Mouse (Mus musculus): ENCODE measurements around the gene Zbtb41.
"Not testable (repeated sequence)": the region's sequence is repeated elsewhere in the genome, so short reads cannot be mapped to it uniquely, and the experiment has no call there.

Zbtb41 gene

DNA sequence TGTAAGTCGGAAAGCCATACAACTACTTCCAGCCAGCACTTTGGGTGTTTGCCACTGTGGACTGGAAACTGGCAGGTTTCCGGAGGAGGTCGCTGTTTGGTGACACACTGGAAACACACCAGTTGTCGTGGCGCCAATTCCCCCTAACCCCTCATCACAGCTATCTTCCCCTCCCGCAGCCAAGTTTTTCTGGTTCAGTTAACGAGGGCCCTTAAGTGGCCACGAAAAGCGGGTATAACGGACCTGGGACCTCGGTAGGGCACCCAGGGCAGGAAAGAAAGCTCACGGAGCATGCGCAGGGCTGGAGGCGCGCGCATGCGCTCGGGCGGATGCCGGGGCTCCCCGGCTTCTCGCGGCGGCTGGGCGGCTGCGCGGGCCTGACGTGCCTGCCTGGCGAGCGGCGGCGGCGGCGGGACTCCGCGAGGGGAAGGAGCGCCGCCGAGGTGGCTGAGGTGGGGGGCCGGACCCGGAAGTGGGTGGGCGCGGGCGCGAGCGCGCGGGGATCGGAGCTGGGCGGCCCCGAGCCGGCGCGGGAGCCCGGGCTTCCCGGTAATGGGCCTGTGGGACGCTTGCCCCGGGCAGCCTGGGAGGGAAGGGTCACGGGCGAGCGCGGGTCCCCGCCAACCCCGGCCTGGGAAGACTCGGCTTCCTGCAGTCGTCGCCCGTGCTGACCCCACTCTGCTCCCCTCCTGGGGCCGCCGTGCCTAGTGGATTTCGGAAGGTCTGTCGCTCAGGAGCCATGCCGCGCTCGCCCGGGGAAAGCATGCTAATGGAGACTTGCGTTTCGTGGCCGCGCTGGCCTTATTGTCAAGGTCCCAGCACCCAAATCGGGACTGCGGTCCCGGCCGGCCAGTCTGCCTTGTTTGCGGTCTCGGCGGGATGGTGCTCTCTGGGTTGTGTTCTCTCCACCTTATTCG, at the start of gene Zbtb41:
TSS of gene Zbtb41 (plus strand) at position 414 of the 917 bp plus-strand sequence.
- DNase-seq (ENCODE audit: low spot score), result peak; percentile 39

DNA sequence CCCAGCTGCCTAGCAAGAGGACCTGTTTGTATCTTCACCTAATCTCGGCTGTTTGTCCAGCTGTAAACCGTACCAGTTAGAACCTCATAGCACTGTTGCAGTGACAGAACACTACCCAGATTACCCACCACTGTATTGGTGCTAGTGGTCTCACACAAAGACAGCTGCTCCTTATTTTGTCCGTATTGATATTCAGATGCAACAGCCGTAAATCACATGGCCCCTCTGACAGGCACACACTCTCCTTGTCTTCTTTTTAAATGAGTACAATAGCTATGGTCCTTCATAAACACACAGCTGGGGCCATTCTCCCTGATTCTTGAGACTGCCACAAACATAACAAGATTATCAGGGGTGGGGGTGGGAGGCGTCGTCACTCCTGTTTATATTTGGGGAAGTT, 46.2 kb upstream of the Zbtb41 start:
- DNase-seq (ENCODE audit: low spot score), result no peak

DNA sequence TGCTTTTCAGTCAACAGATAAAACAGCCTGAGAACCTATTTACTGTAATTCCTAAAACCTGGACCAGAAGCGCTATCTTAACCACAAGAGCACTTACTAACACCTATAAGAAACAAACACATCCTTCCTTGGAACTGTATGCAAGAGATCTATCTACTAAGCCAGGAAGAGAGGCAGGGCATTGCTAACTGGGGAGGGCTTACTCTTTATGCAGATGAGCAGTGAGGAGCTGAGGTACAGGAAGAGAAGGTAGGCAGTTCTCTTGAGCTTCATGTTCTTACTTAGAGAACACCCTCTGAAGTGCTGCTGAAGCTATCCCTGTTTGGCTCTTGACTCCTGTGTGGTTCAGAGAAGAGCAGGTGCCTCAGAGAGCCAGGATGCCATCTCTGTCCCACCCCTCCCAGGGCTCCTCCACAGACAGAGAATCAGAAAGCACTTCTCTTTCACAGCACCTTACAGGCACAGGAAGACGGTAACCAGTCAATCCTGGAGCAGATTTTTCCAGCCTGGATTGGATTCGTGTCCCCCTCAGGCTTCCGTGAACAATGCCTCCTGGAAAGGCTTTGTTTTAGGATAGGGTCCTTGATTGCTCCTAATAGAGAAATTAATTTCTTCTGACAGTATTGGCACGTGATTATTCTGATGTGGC, 45.3 kb upstream of the Zbtb41 start, which contains the start of gene Crb1:
TSS of gene Crb1 (minus strand) at position 463 of the 649 bp plus-strand sequence.
- DNase-seq (ENCODE audit: low spot score), result no peak

DNA sequence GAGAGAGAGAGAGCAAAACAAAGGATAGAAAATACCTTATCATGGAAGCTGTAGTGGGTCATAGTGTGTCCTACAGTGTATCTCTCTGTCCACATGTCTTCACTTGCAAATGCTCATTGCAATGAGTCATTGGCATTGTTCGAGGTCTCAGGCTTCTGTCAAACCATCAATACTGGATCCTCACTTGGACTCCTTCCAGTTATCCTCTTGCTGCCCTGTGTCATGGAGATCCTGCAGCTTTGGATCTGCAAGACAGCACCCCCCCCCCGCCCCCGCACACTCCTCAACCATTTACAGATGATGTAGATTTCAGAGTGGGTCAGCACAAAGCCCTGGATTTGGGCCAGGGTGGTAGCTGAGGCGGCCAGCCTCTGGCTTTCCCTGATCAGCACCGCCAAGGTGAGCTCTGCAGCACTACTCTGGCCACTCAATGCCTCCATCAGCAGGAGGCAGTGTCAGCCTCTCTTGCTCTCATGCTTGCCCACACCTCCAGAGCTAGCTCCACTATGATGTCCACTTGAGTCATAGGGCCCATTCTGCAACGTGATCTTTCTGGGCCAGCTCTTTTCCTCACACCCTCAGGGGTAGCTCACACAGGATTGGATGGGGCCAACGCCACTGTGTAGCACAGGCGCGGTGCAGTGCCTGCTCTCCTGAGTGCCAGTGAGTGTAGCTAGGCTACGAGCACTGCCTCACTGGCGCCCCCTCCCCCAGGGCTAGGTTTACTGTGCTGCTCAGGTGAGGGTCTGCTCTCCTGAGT, 43.0 kb upstream of the Zbtb41 start:
- no peak for DNase-seq (ENCODE audit: low spot score)

DNA sequence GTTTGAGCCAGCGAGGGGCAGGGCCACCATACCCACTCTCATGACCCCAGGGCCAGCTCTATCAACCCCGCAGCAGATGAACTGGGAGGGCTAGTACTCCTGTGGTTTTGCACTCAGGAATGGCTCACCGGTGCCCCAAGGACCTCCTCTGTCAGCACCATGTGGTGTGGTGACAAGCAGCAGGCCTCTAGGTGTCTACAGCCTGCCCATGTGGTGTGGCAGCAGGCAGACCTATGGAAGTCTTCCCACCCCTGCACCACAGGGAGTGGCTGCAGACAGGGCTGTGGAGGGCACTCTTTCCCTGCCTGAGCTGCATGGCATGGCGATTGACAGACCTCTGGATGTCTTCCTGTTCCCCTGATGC, 42.5 kb upstream of the Zbtb41 start:
- DNase-seq (ENCODE audit: low spot score), result no peak

DNA sequence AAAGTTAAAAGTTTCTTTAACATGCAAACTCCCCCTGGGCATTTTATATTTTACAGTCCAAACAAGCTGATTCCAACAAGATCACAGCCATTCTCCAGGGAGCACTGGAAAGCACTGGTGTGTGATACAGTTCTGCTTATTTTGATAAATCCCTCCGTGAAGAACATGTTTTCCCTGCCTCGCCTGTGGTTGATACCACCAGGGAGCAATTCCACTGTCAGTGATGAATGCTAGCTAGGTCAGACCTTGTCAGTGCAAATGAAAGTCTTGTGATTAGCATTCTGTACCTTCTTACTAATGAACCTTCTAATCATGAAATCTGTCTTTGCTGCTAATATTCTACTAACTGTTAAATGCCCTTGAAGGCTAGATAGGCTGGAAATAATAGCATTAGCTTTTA, 30.3 kb upstream of the Zbtb41 start:
- no peak for DNase-seq (ENCODE audit: low spot score)

DNA sequence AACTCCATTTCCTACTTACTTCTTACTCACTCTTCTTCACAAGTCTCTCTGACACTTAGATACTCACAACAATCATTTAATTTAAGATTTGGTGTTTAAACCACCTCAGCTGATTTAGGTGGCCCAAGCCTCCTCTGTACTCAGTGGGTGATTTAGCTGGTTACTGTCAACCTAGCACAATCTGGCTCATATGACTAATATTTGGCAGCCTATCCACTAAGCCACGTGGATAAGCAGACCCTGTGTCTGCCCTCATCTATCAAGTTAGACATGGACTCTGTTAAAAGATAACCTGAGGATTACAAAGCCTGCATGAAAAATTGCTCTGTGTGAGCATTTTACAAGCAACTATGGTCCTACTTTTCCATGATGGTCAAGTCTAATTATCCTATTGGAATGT, 25.5 kb upstream of the Zbtb41 start:
- DNase-seq (ENCODE audit: low spot score), result no peak

DNA sequence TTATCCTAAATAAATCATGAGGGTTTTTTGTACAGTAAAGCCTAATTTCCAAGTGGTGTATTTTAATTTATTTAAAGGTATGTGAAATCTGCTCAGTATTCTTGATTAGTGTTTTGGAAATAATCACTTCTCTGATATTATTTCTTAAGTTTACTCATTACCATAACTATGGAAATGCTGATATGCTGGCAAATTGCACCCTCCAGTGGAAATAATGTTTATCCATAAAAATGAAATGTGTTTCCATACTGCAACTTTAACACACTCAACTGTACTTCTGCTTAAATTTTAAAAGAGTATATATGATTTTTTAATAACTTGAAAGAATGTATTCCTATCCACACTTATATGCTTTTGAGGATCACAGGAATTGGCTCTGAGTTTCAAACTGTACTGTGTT, 16.3 kb upstream of the Zbtb41 start:
- no peak for DNase-seq (ENCODE audit: low spot score)

DNA sequence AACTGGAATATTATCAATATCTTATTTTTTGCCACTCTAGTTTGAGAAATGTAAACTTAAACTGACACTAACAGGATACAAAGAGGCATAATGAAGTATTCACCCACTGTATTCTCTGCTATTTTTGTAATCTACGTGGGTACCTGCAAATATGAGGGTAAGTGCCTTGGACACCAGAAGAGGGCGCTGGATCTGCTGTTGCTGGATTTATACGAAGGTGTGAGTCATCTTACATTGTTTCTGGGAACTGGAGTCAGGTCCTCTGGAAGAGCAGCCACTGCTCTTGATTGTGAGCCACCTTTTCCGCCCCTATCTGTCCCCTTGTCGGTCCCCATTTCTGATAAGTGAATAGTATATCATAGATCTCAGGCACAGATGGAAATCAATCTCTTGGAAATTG, 14.4 kb upstream of the Zbtb41 start:
- no peak for DNase-seq (ENCODE audit: low spot score)

DNA sequence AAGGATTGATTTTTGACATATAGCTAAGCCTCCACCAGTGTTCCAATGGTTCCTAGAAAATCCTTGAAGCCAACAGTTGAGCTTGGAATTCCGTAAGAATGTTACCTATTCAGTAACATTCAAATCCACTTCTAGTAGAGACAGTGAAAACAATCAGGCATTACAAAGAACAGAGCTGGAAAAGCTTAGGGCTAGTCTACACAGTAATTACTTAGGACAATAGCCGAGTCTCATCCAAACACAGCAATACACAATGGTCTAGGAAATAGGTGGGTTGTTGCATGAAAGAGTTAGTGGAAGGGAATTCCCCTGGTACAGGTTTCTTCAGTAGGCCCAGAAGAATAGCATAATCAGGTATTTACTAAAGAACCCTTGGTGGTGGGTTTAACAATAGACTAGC, 9.7 kb upstream of the Zbtb41 start:
- not testable (repeated sequence) for DNase-seq (ENCODE audit: low spot score)

DNA sequence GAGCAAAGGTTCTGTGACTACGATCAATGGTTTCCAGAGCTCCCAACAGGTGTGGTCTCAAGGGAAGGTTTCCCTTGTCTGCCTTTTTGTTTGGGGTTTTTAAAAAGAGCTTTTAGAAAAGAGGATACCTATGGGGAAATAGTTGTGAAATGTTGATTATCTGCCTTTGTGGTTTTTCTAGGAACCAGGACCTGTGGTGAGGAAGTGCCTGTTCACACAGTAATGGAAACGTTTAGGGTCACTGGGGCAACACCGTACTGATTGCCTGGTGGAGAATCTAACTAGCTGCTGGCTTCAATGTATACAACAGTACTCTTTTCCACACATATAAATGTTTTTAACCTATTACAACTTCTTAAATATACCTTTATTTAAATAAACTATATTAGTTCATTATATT, 8.6 kb upstream of the Zbtb41 start:
- DNase-seq (ENCODE audit: low spot score), result no peak

DNA sequence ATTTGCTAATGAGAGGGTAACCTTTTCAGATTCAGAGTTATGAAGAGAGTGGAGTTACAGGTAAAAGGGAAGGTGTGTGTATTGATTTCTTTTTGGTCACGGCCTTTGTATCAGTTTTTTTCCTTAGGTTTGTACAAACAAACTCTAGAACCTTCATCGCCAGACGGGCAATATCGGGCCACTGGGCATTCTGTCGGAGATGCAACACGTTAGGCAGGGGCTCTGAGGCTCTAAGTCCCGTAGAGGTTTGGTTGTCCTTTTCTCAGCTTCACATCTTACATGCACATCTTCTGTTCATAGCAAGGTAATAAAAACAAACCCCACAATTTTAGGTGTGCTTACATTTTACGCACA, 590 bp upstream of the Zbtb41 start:
- DNase-seq (ENCODE audit: low spot score), result no peak

DNA sequence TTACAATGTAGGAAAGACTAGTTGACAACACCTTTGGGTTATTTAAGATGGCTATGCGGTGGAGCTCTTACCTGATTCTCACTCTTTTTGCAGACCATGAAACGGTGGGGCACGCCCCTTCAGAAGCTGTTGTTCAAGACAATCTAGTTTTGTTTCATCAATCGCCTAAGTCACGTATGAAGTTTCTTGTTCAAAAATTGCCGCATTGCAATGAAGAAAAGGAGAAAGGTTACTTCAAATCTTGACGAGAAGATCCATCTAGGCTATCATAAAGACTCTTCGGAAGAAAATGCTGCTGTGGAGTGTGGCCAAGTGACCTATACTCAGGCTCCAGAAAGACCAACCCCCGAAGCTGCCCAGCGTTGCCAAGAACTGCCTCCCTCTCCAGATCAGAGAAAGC, 853 bp downstream of the Zbtb41 start:
- DNase-seq (ENCODE audit: low spot score), result no peak

DNA sequence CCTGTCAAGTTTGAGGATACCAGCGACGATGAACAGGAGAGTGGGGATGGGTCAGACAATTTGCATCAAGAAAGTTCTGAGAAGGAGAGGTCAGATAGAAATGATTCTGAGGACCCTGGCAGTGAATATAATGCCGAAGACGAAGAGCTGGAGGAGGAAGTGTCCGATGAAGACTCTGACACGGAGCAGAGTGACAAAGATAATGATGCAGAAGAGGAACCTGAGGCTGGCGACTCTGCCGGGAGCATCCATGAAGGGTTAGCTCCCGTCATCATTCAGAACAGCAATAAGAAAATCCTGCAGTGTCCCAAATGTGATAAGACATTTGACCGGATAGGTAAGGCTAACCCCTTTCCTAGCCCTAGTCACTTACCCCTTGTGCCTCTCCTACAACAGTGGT, 1.8 kb downstream of the Zbtb41 start:
- no peak for DNase-seq (ENCODE audit: low spot score)

DNA sequence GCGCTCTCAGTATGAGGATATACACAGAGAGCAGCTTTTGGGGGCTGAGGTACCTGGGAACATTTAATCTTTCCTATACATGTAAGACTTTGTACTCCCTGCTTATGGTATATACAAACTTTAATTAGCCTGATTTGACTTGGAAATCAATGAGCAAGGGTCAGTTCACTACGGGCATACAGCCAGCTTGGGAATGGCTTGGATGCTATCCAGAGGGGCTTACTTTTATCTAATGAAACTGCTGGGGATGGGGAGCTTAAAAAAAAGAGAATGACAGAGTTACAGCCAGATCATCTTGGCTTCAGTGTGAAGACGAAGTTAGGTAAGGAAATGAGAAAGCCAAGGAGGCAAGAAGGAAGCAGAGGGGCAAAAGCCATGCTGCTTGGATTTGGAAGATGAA, 2.9 kb downstream of the Zbtb41 start:
- DNase-seq (ENCODE audit: low spot score), result no peak

DNA sequence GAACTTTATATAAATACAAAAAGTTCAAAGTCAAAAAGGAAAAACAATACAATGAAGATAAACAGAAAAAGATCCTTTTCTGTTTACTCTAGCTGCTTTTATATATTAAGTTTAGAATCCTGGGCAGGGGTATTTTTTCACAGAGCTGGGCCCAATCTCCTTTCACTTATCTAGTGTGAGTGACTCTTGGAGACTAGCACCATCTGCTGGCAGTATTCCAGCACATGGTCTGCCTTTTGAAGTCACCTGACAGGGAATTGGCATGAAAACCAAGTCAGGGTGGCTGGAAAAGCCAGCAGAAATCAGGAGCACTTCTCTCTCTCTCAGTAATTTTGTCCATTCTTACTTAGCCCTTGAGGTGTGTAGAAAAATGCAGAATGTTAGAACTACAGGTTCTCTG, 16.3 kb downstream of the Zbtb41 start:
- DNase-seq (ENCODE audit: low spot score), result no peak

DNA sequence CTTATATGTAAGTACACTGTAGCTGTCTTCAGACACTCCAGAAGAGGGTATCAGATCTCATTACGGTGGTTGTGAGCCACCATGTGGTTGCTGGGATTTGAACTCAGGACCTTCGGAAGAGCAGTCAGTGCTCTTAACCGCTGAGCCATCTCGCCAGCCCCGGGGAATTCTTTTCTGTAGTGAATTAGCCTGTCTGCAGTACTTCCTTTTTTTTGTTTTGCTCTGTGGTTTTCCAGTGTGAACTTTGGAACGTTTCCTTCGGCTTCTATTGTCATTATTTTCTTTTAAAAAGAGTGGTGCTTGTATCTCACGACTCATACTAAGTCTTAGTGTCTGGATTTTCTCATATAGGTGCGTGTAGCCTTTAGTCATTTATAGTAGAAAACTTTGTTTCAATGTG, 21.0 kb downstream of the Zbtb41 start:
- not testable (repeated sequence) for DNase-seq (ENCODE audit: low spot score)

DNA sequence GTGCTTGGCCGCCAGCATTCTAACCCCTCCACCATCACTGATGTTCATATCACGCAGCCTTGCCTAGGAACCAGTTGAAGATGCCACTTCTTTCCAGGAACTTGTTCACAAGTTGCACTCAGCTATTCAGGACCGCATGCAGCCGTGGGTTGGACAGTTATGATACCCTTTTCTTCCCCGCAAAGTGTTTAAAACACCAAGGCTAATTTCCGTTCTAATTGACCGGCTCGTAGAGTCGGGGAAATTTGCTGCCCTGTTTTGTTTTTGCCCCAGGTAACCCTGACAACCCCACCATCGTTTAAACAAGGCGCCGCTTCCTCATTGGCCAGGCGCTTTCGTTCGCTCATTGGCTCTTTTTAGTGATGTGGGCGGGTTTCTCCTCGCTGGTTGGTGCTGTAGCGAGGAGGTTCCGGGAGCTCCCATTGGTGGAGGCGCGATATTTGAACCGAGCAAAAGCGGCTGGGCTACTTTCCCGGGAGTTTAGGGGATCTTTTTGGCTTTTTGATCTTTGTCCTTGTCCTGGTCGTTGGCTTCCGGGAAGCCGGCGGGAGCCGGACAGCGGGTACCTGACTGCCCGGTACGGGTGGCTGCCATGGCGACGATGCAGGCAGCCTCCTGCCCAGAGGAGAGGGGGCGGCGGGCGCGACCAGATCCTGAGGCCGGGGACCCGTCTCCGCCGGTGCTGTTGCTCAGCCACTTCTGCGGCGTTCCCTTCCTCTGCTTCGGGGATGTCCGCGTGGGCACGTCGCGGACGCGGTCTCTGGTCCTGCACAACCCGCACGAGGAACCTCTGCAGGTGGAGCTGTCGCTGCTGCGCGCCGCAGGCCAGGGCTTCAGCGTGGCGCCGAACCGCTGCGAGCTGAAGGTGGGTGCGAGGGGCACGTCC, 32.5 kb downstream of the Zbtb41 start, which contains the start of gene Aspm:
TSS of gene Aspm (plus strand) at position 433 of the 886 bp plus-strand sequence.
- DNase-seq (ENCODE audit: low spot score), result peak; percentile 53

DNA sequence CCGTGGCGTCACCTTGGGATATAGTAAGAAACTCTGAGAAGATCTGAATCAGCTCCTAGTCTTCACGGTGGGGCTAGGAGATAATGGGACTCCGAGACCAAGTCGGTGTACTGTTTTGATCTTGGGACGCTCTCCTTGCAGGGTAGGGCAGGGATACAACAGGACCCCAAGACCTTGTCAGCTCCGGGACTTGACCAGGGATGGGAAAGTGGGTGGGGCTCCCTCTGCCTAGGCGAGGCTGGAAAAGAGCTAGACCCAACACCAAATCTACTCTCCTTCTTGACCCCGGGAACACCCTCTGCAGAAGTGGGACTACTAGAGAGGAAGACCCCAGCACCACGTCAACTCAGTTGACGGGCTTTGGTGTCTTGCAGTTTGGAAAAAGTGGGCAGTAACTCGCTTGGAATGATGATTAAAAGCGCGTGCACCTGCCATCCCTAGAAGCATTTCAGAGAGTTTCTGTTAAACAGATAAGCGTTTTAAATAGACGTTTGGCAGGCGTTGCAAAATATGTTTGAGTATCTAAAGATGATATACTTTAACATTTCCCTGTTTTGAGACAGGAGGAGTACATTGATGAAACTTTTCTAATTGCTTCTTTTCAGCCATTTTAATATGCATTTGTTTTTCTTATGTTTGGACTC, 33.3 kb downstream of the Zbtb41 start:
- DNase-seq (ENCODE audit: low spot score), result no peak

DNA sequence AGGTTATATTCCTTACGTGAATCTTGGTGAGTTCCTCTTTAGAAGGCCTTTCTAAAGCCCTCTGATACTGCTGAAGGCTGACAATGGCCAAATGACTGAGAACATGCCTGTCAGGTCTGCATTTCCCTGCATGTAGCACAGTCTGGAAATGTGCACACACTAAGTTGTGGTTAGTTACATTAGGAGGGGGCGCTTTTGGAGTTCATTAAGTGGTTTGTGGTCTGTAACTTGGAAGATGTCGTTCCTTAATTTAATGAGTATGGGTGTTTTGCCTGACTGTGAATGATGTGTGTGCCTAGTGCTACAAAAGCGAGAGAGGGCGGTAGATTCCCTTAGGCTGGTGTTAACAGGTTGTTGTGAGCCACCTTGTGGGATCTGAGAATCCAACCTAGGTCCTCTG, 38.7 kb downstream of the Zbtb41 start:
- no peak for DNase-seq (ENCODE audit: low spot score)

DNA sequence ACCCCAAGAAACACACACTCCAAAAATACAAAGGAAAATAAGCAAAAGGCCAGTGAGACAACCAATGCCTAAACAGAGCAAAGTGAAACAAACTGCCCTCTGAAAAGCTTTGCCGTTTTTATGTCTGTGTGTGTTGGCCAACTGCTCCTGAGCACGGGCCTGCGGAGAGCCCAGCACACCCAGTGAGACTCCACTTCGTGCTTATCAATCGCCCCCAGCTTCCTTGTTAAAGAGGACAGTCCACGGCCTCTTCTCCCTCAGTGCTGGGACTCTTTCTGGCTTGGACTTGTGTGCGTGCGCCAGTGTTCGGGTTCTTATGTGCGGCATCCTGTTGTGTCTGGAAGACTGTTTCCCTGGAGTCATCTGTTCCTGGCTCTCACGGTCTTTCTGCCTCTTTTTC, 43.8 kb downstream of the Zbtb41 start:
- no peak for DNase-seq (ENCODE audit: low spot score)

Data from urinary bladder, postnatal 10 days (tissue).